Mouse (Mus musculus) thymus, postnatal 4 days (tissue): ENCODE results near the gene Sst.

Source experiments
- DNase-seq: peaks from one replicate; pipeline ENCODE4 v3.0.0; 2021

Sst gene

DNA sequence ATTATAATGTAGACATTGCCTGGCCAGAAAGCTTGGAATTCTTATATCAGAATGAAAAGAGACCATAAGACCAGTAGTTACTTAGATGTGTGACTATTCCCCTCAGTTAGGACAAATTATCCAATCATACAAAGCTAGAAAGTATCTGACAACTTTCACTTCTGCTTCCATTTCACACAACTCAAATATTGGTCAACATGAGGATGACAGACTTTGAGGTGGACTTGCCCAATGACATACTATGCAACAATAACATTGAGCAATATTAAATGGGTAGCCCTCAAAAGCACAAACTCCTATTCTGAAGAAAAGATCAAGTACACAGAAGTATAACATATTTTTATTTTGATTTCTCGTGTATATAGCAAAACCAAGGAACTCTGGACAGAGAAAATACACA lies 35.5 kb downstream of the Sst start:
- no peak for DNase-seq

DNA sequence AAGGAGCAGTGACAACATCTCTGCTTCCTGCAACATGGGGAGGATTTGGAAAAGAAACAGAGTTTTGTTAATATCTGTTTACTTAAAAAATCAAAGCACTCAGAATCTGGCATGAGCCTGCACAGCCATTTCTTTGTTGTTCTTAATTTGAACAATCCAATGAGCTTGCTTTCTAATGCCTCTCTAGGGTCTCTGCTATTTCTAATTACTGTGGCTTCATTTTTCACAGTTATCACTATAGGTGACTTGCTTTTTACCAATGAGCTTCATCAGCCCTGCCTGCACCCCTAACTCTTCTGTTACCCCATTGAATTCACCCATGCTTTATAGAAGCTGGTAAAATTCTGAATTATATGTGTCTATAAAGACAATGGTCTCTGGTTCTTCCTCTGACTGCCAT lies 41.0 kb downstream of the Sst start:
- DNase-seq: no peak

DNA sequence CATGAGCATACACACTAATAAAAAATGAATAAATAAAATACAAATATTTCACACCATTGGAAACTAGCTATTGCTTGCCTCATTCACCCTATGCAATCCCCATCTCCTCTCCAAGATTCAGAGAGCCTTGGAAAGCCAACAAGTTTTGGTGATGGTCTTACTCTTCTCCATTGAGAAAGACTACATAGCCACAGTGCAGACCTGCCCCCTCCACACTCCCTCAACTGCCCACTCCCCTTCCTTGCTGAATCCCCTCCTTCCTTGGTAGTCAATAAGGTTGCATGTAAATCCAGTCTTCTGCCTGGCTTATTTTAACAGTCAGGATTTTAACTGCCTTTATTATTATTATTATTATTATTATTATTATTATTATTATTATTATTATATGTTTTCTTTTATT lies 41.6 kb downstream of the Sst start:
- DNase-seq: no peak

DNA sequence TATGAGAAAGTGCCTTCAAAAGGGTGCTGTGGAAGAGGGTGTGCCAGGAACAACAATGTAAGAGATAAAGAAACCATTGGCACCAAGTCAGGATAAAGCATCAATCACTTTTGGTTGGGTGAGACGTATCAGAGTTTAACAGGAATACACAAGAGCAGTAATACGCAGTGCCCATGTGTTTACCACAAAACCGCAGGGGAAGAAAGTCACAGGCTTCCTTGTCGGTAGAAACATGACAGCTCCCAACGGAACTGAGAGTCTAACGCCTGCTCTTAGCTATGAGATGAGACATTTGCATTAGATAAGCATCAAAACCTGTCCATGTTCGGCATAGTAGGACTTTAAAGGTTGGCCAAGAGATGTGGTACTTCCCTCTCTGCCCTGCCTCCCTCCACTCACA lies 46.1 kb downstream of the Sst start:
- peak; percentile 10 for DNase-seq

DNA sequence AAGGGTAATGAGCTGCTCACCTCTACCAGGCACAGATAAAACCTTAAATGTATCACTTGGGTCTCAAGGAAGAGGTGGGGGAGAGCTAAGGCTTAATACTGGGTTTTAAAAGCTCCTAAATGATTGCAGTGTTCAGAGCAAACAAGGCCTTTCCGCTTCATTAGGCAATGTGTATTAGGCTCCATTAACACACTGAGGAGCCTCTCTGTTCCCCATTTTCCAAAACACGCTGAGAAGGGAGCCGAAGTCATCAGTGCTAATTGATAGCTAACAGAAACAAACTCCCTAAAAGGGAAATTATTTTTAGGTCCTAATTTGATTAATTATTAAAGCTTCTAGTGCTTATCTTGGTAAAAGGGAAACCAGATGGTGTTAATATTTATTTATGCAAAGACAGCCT lies 48.1 kb downstream of the Sst start:
- DNase-seq: no peak
